Mouse (Mus musculus) liver, adult 2 months (tissue): ENCODE measurements around the gene Dhx37.

Experiments
- CTCF ChIP-seq: fragments of 200-500 bp; IDR thresholded peaks from 2 replicates; pipeline ENCODE4 v1.5.1; 2011; ENCODE audit warnings: low read depth, low read length, control low read depth
- POLR2A ChIP-seq: fragments of 200-500 bp; IDR thresholded peaks from 2 replicates; pipeline ENCODE4 v1.6.1; 2011; ENCODE audit warnings: low read length, control low read depth; ENCODE audit not compliant: insufficient read depth; ENCODE audit errors: extremely low read depth

DNA sequence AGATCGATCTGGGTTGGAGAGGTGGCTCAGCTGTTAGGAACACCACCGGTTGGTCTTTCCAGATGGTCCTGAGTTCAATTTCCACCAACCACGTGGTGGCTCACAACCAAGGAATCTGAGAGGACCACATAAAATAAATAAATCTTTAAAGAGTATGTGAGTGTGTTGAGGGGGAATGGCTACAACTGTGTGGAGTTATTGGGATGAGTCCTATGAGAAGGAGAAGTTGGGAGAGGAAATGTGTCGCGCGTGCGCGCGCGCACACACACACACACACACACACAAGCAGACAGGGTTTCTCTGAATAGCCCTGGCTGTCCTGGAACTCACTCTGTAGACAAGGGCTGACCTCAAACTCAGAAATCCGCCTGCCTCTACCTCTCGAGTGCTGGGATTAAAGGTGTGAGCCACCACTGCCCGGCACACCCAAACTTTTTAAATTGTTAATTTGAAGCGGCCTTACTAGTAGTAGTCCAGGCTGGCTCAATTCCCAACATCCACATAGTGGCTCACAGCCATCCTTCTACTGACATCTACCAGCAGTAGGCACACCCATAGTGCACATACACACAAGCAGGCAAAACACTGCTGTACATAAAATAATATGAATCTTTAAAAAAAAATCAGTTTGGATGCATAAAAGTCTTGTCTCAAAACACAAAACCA, 25.9 kb downstream of the Dhx37 start:
- no peak for TF ChIP-seq POLR2A
- no peak for TF ChIP-seq CTCF
